Mouse (Mus musculus) hindbrain, embryonic 11.5 days (tissue): ENCODE data around the gene Gm17334. TPM values are rescaled to one million over a fixed set of nuclear protein-coding genes. Genes with fewer than 3 reads are reported as not detected.

Experiments used
- ATAC-seq: fragments of 200-750 bp; cut with Nextera tagmentation; 2 replicates; pipeline ENCODE4 v1.8.0; 2017; ENCODE audit warnings: mild to moderate bottlenecking, moderate TSS enrichment, moderate library complexity; ENCODE audit not compliant: low FRiP score
- DNase-seq: peaks from one replicate; pipeline ENCODE4 v3.0.0-alpha.2; 2015; ENCODE audit warnings: low spot score
- H3K27ac ChIP-seq: fragments of 300-500 bp; sonication (generic); 2 replicates; pipeline ENCODE4 v1.5.1; 2014; ENCODE audit warnings: mild to moderate bottlenecking, low read depth, low read length
- H3K27me3 ChIP-seq: fragments of 300-500 bp; sonication (generic); 2 replicates; pipeline ENCODE4 v1.6.1; 2014; ENCODE audit warnings: mild to moderate bottlenecking, low read length, moderate library complexity, mixed read lengths; ENCODE audit not compliant: control insufficient read depth, insufficient read depth
- H3K36me3 ChIP-seq: fragments of 300-500 bp; sonication (generic); 2 replicates; pipeline ENCODE4 v1.6.1; 2014; ENCODE audit warnings: mild to moderate bottlenecking, low read length, moderate library complexity, mixed read lengths; ENCODE audit not compliant: control insufficient read depth, insufficient read depth
- H3K4me1 ChIP-seq: fragments of 300-500 bp; sonication (generic); replicated peaks from 2 replicates; pipeline ENCODE4 v1.6.1; 2014; ENCODE audit warnings: low read length, mixed read lengths; ENCODE audit not compliant: control insufficient read depth, insufficient read depth
- H3K4me2 ChIP-seq: fragments of 300-500 bp; sonication (generic); replicated peaks from 2 replicates; pipeline ENCODE4 v1.6.1; 2014; ENCODE audit warnings: mild to moderate bottlenecking, low read depth, low read length
- H3K4me3 ChIP-seq: fragments of 300-500 bp; sonication (generic); 2 replicates; pipeline ENCODE4 v1.5.1; 2014; ENCODE audit warnings: low read depth, low read length
- H3K9ac ChIP-seq: fragments of 300-500 bp; sonication (generic); 2 replicates; pipeline ENCODE4 v1.6.1; 2014; ENCODE audit warnings: low read depth, low read length
- H3K9me3 ChIP-seq: fragments of 300-500 bp; sonication (generic); 2 replicates; pipeline ENCODE4 v1.6.1; 2016; ENCODE audit warnings: low read length; ENCODE audit not compliant: control insufficient read depth
- WGBS: fragments of 180-500 bp; shearing (Covaris S2); extraction: QIAGEN DNeasy Blood & Tissue Kit; methylation state at CpG from one replicate; pipeline ENCODE4 v1.1.7; 2014; 5-methylcytosine and 5-hydroxymethylcytosine counted together
- polyA plus RNA-seq: library from polyadenylated mRNA; unstranded; fragments of >200 nt; fragmentation: Nextera tagmentation; extraction: Ambion mirVana; gene quantifications from 2 replicates; pipeline ENCODE4 v1.2.1, GENCODE M21; 2014

Gene Gm17334
- polyA plus RNA-seq, 1 experiment from 2014 or later = not detected

GRCm38 (mm10) chr11:53734970-53735681 lies 37.9 kb downstream of the Gm17334 start:
- H3K4me3 ChIP-seq = no peak overlapping the region
- no peak overlapping the region for H3K9ac ChIP-seq
- H3K4me1 ChIP-seq = no peaks in the 10 kb centered on the region
- H3K27me3 ChIP-seq = no peaks in the 10 kb centered on the region
- no peak overlapping the region for H3K4me2 ChIP-seq
- no peaks in the 10 kb centered on the region for H3K9me3 ChIP-seq
- ATAC-seq (no peak), DNase-seq (no peak)
- WGBS = 78% methylated on average over 18 of the region's 18 CpGs
- no peak overlapping the region for H3K27ac ChIP-seq
- no peaks in the 10 kb centered on the region for H3K36me3 ChIP-seq

GRCm38 (mm10) chr11:53734431-53734830 lies 38.6 kb downstream of the Gm17334 start:
- ATAC-seq (no peak), DNase-seq (no peak)
- no peaks in the 10 kb centered on the region for H3K27me3 ChIP-seq
- H3K4me2 ChIP-seq = no peak overlapping the region
- no peak overlapping the region for H3K4me3 ChIP-seq
- no peaks in the 10 kb centered on the region for H3K4me1 ChIP-seq
- H3K36me3 ChIP-seq = no peaks in the 10 kb centered on the region
- WGBS = 85% methylated on average over 2 of the region's 2 CpGs
- H3K9me3 ChIP-seq = no peaks in the 10 kb centered on the region
- H3K9ac ChIP-seq = no peak overlapping the region
- H3K27ac ChIP-seq = no peak overlapping the region

GRCm38 (mm10) chr11:53733824-53734223 lies 39.2 kb downstream of the Gm17334 start:
- no peaks in the 10 kb centered on the region for H3K27me3 ChIP-seq
- H3K9ac ChIP-seq = no peak overlapping the region
- no peak overlapping the region for H3K4me3 ChIP-seq
- no peak overlapping the region for H3K4me2 ChIP-seq
- WGBS = 86% methylated on average over 7 of the region's 7 CpGs
- no peak for DNase-seq
- ATAC-seq = no peak
- no peak overlapping the region for H3K27ac ChIP-seq
- no peaks in the 10 kb centered on the region for H3K4me1 ChIP-seq
- H3K9me3 ChIP-seq = no peaks in the 10 kb centered on the region
- no peaks in the 10 kb centered on the region for H3K36me3 ChIP-seq

GRCm38 (mm10) chr11:53732244-53732643 lies 40.7 kb downstream of the Gm17334 start:
- H3K9me3 ChIP-seq = no peaks in the 10 kb centered on the region
- no peaks in the 10 kb centered on the region for H3K4me1 ChIP-seq
- no peak for ATAC-seq
- H3K27ac ChIP-seq = no peak overlapping the region
- H3K4me2 ChIP-seq = no peak overlapping the region
- H3K36me3 ChIP-seq = no peaks in the 10 kb centered on the region
- DNase-seq = no peak
- H3K27me3 ChIP-seq = no peaks in the 10 kb centered on the region
- no peak overlapping the region for H3K9ac ChIP-seq
- no peak overlapping the region for H3K4me3 ChIP-seq
- 93% methylated on average over 8 of the region's 8 CpGs for WGBS

GRCm38 (mm10) chr11:53731457-53731856 lies 41.5 kb downstream of the Gm17334 start:
- WGBS = 96% methylated on average over 7 of the region's 7 CpGs

More at GRCm38 (mm10) chr11:53731457-53731856, 41.5 kb downstream of the Gm17334 start:
- ATAC-seq = no peak
- no peak overlapping the region for H3K27ac ChIP-seq
- H3K4me3 ChIP-seq = no peak overlapping the region
- no peak for DNase-seq
- no peaks in the 10 kb centered on the region for H3K9me3 ChIP-seq
- no peaks in the 10 kb centered on the region for H3K4me1 ChIP-seq
- no peaks in the 10 kb centered on the region for H3K27me3 ChIP-seq
- H3K4me2 ChIP-seq = no peak overlapping the region
- H3K9ac ChIP-seq = no peak overlapping the region
- no peaks in the 10 kb centered on the region for H3K36me3 ChIP-seq

Other genes with a start within 250 kb of the Gm17334 start
- 106 and 118 TPM in 2 replicates for gene Kif3a, start 205.8 kb downstream of the Gm17334 start, polyA plus RNA-seq
- 2.3 and 2.8 TPM in 2 replicates for gene Il4, start 154.5 kb downstream of the Gm17334 start, polyA plus RNA-seq
- gene Il13, start 138.5 kb downstream of the Gm17334 start, polyA plus RNA-seq = not detected in 2 replicates
- gene Rad50, start 65.9 kb downstream of the Gm17334 start, polyA plus RNA-seq = 19.3 and 22.3 TPM in 2 replicates
- 0.10 TPM in 1 of 2 replicates, not detected in the other for gene Il5, start 52.4 kb downstream of the Gm17334 start, polyA plus RNA-seq
- gene Irf1, start 3.2 kb downstream of the Gm17334 start, polyA plus RNA-seq = 1.7 and 3.8 TPM in 2 replicates
- 0.21 TPM in 1 of 2 replicates, not detected in the other for gene Gm12216, start 86.1 kb upstream of the Gm17334 start, polyA plus RNA-seq
- gene Slc22a5, start 118.5 kb upstream of the Gm17334 start, polyA plus RNA-seq = 7.8 and 8.1 TPM in 2 replicates
- gene Slc22a21, start 207.1 kb upstream of the Gm17334 start, polyA plus RNA-seq = 2.4 and 2.6 TPM in 2 replicates